Mouse (Mus musculus) heart, adult 18-20 months (tissue): ENCODE measurements around the gene Fgfr2. TPM values are rescaled to one million over a fixed set of nuclear protein-coding genes. Genes with fewer than 3 reads are reported as not detected.

Source experiments
- DNase-seq, 2 experiments: peaks; one replicate each; pipeline ENCODE4 v3.0.0; 2021 to 2022; ENCODE audit warnings: mixed read lengths in 1 of 2
- total RNA-seq, 2 experiments: library from RNA; stranded (reverse); gene quantifications; 2 replicates each; pipeline ENCODE4 v1.2.3; 2021

Gene Fgfr2
- total RNA-seq, 2 experiments from 2014 or later = 1.3 to 2.6 TPM

GRCm38 (mm10) chr7:132751716-132752115 lies 371.4 kb downstream of the Fgfr2 start:
- no peak for DNase-seq

GRCm38 (mm10) chr7:132749504-132749903 lies 373.6 kb downstream of the Fgfr2 start:
- DNase-seq = no peak

DNA sequence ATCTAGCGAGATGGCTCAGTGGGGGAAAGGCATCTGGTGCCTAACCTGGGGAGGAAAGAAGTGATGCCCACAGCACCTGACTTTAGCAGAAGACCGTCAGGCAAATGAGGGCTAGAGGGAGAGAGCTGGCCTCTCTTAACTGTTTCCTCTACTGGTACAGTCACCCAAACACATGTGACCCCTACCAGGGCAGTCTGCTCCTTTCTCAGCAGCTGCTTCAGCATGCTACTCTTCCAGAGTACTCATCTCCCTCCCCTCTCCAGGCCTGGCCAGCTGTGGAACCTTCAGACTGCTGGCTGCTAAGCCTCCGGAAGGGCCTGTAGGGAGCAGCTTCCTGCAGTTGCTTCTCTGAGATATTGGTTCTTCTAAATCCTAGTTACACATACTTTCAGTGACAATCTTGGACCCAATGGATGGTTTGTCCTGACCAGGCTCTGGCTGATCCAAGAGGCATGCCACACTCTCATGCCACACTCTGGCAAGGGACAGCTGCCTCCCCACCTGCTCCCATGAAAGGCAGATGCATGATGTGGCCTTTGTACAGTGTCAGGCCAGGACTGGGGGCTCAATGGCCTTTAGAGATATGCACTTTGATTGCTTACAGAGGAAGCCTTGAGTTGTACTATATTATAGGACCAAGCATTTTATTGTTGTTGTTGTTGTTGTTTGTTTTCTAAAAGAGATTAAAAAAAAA lies 374.9 kb downstream of the Fgfr2 start:
- DNase-seq = peak in 1 of 2 experiments; percentile 56

DNA sequence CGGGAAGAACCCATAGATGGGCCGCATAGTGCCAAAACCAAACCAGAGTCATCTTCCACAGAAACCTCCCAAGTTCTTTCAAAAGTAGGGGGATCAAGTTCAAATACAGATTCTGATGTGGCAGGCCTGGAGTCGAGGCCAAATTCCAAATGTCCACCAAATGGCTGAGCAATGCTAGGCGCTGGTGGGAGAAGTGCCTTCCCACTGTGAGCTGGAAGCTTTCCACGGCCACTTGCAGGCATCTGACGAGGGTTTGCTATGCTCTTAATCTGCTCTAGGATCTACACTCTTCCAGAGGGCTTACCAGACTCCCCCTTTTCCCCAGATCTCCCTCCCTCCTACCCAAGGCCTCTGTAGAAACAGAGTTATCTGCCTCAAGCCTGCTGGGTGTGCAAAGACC lies 376.1 kb downstream of the Fgfr2 start:
- DNase-seq = no peak

DNA sequence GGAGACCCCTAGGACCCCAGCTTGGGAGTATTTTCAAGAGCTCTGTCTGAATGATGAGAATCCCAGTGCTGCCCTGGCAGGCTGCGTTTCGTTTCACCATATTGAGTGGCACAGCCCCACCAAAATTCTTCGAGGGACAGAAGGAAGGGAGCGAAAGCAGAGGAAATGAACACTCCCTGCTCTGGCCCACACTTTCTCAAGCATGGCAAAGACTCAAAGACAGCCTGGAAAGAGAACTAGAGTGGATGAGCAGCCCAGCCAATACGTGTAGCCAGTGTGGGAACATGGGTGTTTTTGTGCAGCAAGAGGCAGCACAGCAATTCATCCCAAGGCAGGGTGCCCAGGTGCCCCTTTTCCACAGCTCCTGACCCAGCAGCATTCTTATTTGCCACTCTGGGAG lies 380.2 kb downstream of the Fgfr2 start:
- DNase-seq = peak in 1 of 2 experiments; percentile 42

DNA sequence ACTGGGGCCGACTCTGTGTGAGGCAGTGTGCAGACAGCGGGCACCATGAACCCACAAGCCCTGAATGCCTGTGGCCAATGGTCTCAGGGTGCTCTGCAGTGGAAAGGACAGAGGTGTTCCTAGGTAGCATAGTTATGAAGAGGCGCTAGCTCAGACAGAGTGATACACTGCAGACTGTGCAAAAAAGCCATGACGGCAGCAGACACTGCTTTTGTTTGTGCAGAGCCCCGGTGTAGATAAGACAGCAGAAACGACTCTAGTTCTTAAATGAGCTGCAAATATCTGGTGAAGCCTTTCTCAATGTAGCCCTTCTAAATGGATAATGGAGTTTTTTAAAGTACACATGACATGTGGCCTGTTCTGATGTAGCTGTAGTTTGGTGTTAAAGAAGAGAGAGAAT lies 383.3 kb downstream of the Fgfr2 start:
- DNase-seq = no peak

GRCm38 (mm10) chr7:132738844-132739243 lies 384.3 kb downstream of the Fgfr2 start:
- no peak for DNase-seq

GRCm38 (mm10) chr7:132736099-132736862 lies 386.9 kb downstream of the Fgfr2 start:
- DNase-seq = peak; percentile 69 to 76

- DNase-seq = peak; percentile 69 to 85
These were observed 388.0 kb downstream of the Fgfr2 start for GRCm38 (mm10) chr7:132735145-132735544.

DNA sequence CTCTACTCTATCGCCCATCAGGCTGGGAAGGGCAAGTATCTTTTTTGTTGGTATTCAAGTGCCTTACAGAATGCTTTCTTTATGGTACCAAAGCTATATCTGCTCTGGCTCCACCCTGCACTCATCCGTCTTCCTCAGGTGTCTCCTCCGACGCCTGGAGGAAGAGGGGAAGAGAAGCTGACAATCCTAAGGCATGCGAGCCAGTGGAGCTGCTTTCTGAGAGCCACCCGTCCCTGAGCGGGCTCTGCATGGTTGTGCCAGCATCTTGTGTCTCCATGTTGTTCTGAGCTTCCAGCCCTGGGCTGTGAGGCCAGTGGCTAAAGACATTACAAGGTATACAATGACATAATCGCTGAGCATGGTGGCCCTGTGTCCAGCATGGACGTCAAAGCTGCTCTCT lies 388.9 kb downstream of the Fgfr2 start:
- no peak for DNase-seq

GRCm38 (mm10) chr7:132733521-132733920 lies 389.6 kb downstream of the Fgfr2 start:
- no peak for DNase-seq

DNA sequence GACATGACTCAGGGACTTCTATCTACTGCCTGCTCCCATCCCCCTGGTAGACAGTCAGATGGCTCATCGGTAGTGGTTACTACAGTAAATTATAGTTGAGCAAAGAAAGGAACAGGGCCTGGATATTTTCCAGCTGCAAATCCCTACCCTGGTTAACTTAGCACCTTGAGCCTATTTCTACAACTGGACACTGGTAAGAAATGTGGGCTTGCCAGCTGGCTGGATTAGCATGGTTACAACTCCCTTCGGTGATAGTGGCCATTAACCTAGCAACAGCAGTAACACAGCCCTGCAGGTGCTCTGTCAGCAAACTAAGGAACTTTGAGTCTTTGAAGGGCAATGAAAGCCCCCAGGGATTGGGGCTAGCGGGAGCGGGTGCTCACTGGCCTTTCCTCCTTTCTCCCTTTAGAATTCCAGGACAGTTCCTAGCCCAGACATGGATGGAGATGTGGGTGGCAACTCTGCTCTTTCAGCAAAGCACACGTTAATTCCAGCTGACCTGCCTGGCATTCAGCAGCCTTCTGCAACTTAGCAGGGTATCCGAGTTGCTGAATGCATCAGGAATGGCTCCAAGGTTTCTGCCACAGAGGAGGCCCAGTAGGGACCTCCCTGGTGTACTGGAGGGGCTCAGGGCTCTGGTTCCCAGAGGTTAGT lies 390.9 kb downstream of the Fgfr2 start:
- DNase-seq = no peak

- no peak for DNase-seq
These were observed 391.6 kb downstream of the Fgfr2 start for GRCm38 (mm10) chr7:132731558-132731957.

- DNase-seq = no peak
These were observed 392.6 kb downstream of the Fgfr2 start for GRCm38 (mm10) chr7:132730510-132730909.

DNA sequence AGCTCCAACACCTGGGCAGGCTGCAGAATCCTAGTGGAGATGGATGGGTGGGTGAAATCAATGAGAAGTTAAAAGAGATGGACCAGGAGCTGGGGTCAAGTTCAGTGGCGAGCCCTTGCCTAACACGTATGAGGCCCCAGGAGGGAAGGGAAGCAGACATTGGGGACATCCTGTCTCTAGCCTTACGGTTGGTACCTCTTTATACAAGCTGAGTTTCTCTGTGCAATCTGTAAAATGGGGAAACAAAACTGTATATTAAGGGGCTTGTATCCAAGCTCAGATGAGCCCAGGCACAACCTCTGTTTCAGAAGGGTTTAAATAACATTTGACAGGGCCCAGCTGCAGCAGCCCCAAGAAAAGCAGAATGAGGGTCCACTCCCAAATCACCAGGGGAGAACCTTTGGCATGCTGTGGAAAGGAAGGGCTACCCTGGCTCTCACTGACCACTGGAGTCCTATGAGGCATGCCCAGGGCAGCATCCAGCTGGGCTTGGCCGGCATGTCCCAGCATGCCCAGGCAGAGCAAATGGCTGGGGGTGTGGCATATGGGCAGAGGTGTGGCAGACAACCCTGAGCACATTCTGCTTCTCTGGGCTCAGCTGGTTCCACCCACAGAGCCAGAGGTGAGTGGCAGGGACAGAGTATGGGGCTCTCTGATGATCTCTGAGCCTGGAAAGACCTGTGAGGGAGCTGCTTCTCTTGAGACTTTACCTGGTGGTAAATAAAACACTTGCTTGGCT lies 393.9 kb downstream of the Fgfr2 start:
- DNase-seq = peak in 1 of 2 experiments; percentile 43

- DNase-seq = no peak
These were observed 396.9 kb downstream of the Fgfr2 start for GRCm38 (mm10) chr7:132726106-132726861.

- DNase-seq = no peak
These were observed 398.6 kb downstream of the Fgfr2 start for GRCm38 (mm10) chr7:132724501-132725062.

GRCm38 (mm10) chr7:132723906-132724305 lies 399.2 kb downstream of the Fgfr2 start:
- peak; percentile 93 to 95 for DNase-seq

GRCm38 (mm10) chr7:132722401-132723370 lies 400.5 kb downstream of the Fgfr2 start:
- DNase-seq = peak; percentile 49 to 52

DNA sequence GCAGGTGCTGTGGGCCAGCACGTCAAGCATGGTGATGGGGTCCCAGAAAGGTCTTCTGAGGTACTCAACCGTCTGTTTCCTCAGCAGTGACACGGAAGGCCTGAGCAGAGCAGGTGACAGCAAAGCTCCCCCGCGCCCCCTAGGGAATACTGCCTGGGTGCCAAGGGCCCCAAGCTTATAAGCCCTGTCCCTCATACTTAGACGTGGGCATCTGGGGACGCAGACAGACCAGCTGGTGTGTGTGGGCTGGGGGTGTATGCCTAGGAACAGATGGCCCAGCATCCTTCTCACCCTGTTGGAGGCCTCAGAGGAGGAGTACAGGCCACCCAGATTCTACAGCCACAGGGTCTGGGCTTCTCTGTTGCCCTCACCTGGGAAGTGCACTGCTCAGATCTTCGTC lies 402.6 kb downstream of the Fgfr2 start:
- DNase-seq = no peak
